Mouse (Mus musculus): Measurements from ENCODE around the gene Defb48. TPM values are rescaled to one million over a fixed set of nuclear protein-coding genes. Genes with fewer than 3 reads are reported as not detected.
A peak's percentile ranks its signal among the peaks of the same experiment; 100 is the strongest.

Defb48 gene
- polyA plus RNA-seq, 1 experiment from 2014 or later = not detected

- Histone ChIP-seq H3K27ac (no peak overlapping the region), H3K9me3 (ENCODE audit: control insufficient read depth, low read length) (no peaks in the 10 kb centered on the region), H3K27me3 (ENCODE audit: control insufficient read depth, insufficient read depth, low read length) (no peaks in the 10 kb centered on the region), H3K4me2 (replicated peaks) (no peak overlapping the region), H3K9ac (no peak overlapping the region), H3K36me3 (replicated peaks; ENCODE audit: control insufficient read depth, insufficient read depth) (no peaks in the 10 kb centered on the region), H3K4me1 (replicated peaks; ENCODE audit: control insufficient read depth, insufficient read depth, low read length) (no peaks in the 10 kb centered on the region), H3K4me3 (replicated peaks; ENCODE audit: low read length) (no peak overlapping the region)
- ATAC-seq (ENCODE audit: low FRiP score) (no peak), DNase-seq (ENCODE audit: low spot score) (no peak)
- 79% methylated on average over 3 of the region's 3 CpGs for WGBS
Observed at GRCm38 (mm10) chr14:62991271-62991670, 7.0 kb upstream of the Defb48 start.

- Histone ChIP-seq H3K9me3 (ENCODE audit: control insufficient read depth, low read length) (no peaks in the 10 kb centered on the region), H3K4me3 (replicated peaks; ENCODE audit: low read length) (no peak overlapping the region), H3K27ac (no peak overlapping the region), H3K27me3 (ENCODE audit: control insufficient read depth, insufficient read depth, low read length) (no peaks in the 10 kb centered on the region), H3K4me1 (replicated peaks; ENCODE audit: control insufficient read depth, insufficient read depth, low read length) (no peaks in the 10 kb centered on the region), H3K4me2 (replicated peaks) (no peak overlapping the region), H3K36me3 (replicated peaks; ENCODE audit: control insufficient read depth, insufficient read depth) (no peaks in the 10 kb centered on the region), H3K9ac (no peak overlapping the region)
- 86% methylated on average over 1 of the region's 1 CpGs for WGBS
- DNase-seq (ENCODE audit: low spot score) (no peak), ATAC-seq (ENCODE audit: low FRiP score) (no peak)
Observed at GRCm38 (mm10) chr14:62979815-62980214, 4.5 kb downstream of the Defb48 start.

- H3K36me3 ChIP-seq (replicated peaks; ENCODE audit: control insufficient read depth, insufficient read depth) = no peaks in the 10 kb centered on the region
- H3K9ac ChIP-seq = no peak overlapping the region
- WGBS = 13% methylated on average over 5 of the region's 5 CpGs
- no peaks in the 10 kb centered on the region for H3K4me1 ChIP-seq (replicated peaks; ENCODE audit: control insufficient read depth, insufficient read depth, low read length)
- no peaks in the 10 kb centered on the region for H3K27me3 ChIP-seq (ENCODE audit: control insufficient read depth, insufficient read depth, low read length)
- H3K9me3 ChIP-seq (ENCODE audit: control insufficient read depth, low read length) = no peaks in the 10 kb centered on the region
- no peak overlapping the region for H3K4me3 ChIP-seq (replicated peaks; ENCODE audit: low read length)
- H3K27ac ChIP-seq = no peak overlapping the region
- no peak overlapping the region for H3K4me2 ChIP-seq (replicated peaks)
- DNase-seq (ENCODE audit: low spot score) (peak; percentile 70), ATAC-seq (ENCODE audit: low FRiP score) (no peak)
Observed at GRCm38 (mm10) chr14:62975046-62975445, 9.3 kb downstream of the Defb48 start.

GRCm38 (mm10) chr14:62965811-62966520 is 18.3 kb downstream of the Defb48 start:
- Histone ChIP-seq H3K27ac (no peak overlapping the region), H3K27me3 (ENCODE audit: control insufficient read depth, insufficient read depth, low read length) (no peaks in the 10 kb centered on the region), H3K9ac (no peak overlapping the region), H3K4me3 (replicated peaks; ENCODE audit: low read length) (no peak overlapping the region), H3K4me2 (replicated peaks) (peak overlapping the region; percentile 30), H3K9me3 (ENCODE audit: control insufficient read depth, low read length) (no peaks in the 10 kb centered on the region), H3K4me1 (replicated peaks; ENCODE audit: control insufficient read depth, insufficient read depth, low read length) (no peaks in the 10 kb centered on the region), H3K36me3 (replicated peaks; ENCODE audit: control insufficient read depth, insufficient read depth) (no peaks in the 10 kb centered on the region)
- no peak for DNase-seq (ENCODE audit: low spot score)
- ATAC-seq (ENCODE audit: low FRiP score) = no peak
- WGBS = 32% methylated on average over 15 of the region's 15 CpGs

GRCm38 (mm10) chr14:62965342-62965741 is 19.0 kb downstream of the Defb48 start:
- ATAC-seq (ENCODE audit: low FRiP score) = no peak
- DNase-seq (ENCODE audit: low spot score) = no peak
- Histone ChIP-seq H3K27ac (no peak overlapping the region), H3K9me3 (ENCODE audit: control insufficient read depth, low read length) (no peaks in the 10 kb centered on the region), H3K36me3 (replicated peaks; ENCODE audit: control insufficient read depth, insufficient read depth) (no peaks in the 10 kb centered on the region), H3K4me2 (replicated peaks) (no peak overlapping the region), H3K27me3 (ENCODE audit: control insufficient read depth, insufficient read depth, low read length) (no peaks in the 10 kb centered on the region), H3K9ac (no peak overlapping the region), H3K4me3 (replicated peaks; ENCODE audit: low read length) (no peak overlapping the region), H3K4me1 (replicated peaks; ENCODE audit: control insufficient read depth, insufficient read depth, low read length) (no peaks in the 10 kb centered on the region)
- WGBS = 88% methylated on average over 5 of the region's 5 CpGs

GRCm38 (mm10) chr14:62963632-62964031 is 20.7 kb downstream of the Defb48 start:
- ATAC-seq (ENCODE audit: low FRiP score) = no peak

GRCm38 (mm10) chr14:62956091-62956490 is 28.2 kb downstream of the Defb48 start:
- Histone ChIP-seq H3K4me2 (replicated peaks) (no peak overlapping the region), H3K27ac (no peak overlapping the region), H3K4me1 (replicated peaks; ENCODE audit: control insufficient read depth, insufficient read depth, low read length) (no peaks in the 10 kb centered on the region), H3K36me3 (replicated peaks; ENCODE audit: control insufficient read depth, insufficient read depth) (peaks cover 64% of the 10 kb centered on the region), H3K4me3 (replicated peaks; ENCODE audit: low read length) (no peak overlapping the region), H3K27me3 (ENCODE audit: control insufficient read depth, insufficient read depth, low read length) (no peaks in the 10 kb centered on the region), H3K9ac (no peak overlapping the region), H3K9me3 (ENCODE audit: control insufficient read depth, low read length) (no peaks in the 10 kb centered on the region)
- ATAC-seq (ENCODE audit: low FRiP score) = no peak
- no peak for DNase-seq (ENCODE audit: low spot score)
- 94% methylated on average over 9 of the region's 9 CpGs for WGBS

More at GRCm38 (mm10) chr14:62963632-62964031, 20.7 kb downstream of the Defb48 start:
- Histone ChIP-seq H3K27ac (no peak overlapping the region), H3K36me3 (replicated peaks; ENCODE audit: control insufficient read depth, insufficient read depth) (peaks cover 3% of the 10 kb centered on the region), H3K9ac (no peak overlapping the region), H3K4me2 (replicated peaks) (no peak overlapping the region), H3K27me3 (ENCODE audit: control insufficient read depth, insufficient read depth, low read length) (no peaks in the 10 kb centered on the region), H3K4me1 (replicated peaks; ENCODE audit: control insufficient read depth, insufficient read depth, low read length) (no peaks in the 10 kb centered on the region), H3K4me3 (replicated peaks; ENCODE audit: low read length) (no peak overlapping the region), H3K9me3 (ENCODE audit: control insufficient read depth, low read length) (no peaks in the 10 kb centered on the region)
- no peak for DNase-seq (ENCODE audit: low spot score)
- 77% methylated on average over 4 of the region's 4 CpGs for WGBS

- no peak for ATAC-seq (ENCODE audit: low FRiP score)
- 94% methylated on average over 3 of the region's 3 CpGs for WGBS
- no peak for DNase-seq (ENCODE audit: low spot score)
- H3K4me1 ChIP-seq (replicated peaks; ENCODE audit: control insufficient read depth, insufficient read depth, low read length) = no peaks in the 10 kb centered on the region; the same call in 1 of the 2 replicates
- no peak overlapping the region for H3K4me2 ChIP-seq (replicated peaks)
- no peak overlapping the region for H3K4me3 ChIP-seq (replicated peaks; ENCODE audit: low read length)
- H3K9ac ChIP-seq = no peak overlapping the region
- no peak overlapping the region for H3K27ac ChIP-seq
- H3K27me3 ChIP-seq (ENCODE audit: control insufficient read depth, insufficient read depth, low read length) = no peaks in the 10 kb centered on the region
- peaks cover 22% of the 10 kb centered on the region for H3K36me3 ChIP-seq (replicated peaks; ENCODE audit: control insufficient read depth, insufficient read depth)
- no peaks in the 10 kb centered on the region for H3K9me3 ChIP-seq (ENCODE audit: control insufficient read depth, low read length)
Observed at GRCm38 (mm10) chr14:62946794-62947193, 37.5 kb downstream of the Defb48 start.

GRCm38 (mm10) chr14:62940383-62941074 is 43.8 kb downstream of the Defb48 start:
- 80% methylated on average over 14 of the region's 14 CpGs for WGBS
- H3K36me3 ChIP-seq (replicated peaks; ENCODE audit: control insufficient read depth, insufficient read depth) = peaks cover 20% of the 10 kb centered on the region
- no peak overlapping the region for H3K9ac ChIP-seq
- H3K4me1 ChIP-seq (replicated peaks; ENCODE audit: control insufficient read depth, insufficient read depth, low read length) = 0 out of 2 replicates have a peak, but pooled peaks cover 4% of the 10 kb centered on the region
- H3K27me3 ChIP-seq (ENCODE audit: control insufficient read depth, insufficient read depth, low read length) = no peaks in the 10 kb centered on the region
- no peak overlapping the region for H3K4me3 ChIP-seq (replicated peaks; ENCODE audit: low read length)
- no peak for ATAC-seq (ENCODE audit: low FRiP score)
- no peak overlapping the region for H3K27ac ChIP-seq
- no peak for DNase-seq (ENCODE audit: low spot score)
- H3K9me3 ChIP-seq (ENCODE audit: control insufficient read depth, low read length) = no peaks in the 10 kb centered on the region
- H3K4me2 ChIP-seq (replicated peaks) = no peak overlapping the region
